Mouse (Mus musculus) left cerebral cortex, adult 8-10 months (tissue): ENCODE measurements around the gene Cfap161. TPM values are rescaled to one million over a fixed set of nuclear protein-coding genes. Genes with fewer than 3 reads are reported as not detected.

Source experiments
- DNase-seq, 2 experiments: peaks; one replicate each; pipeline ENCODE4 v3.0.0; 2022; ENCODE audit warnings: low spot score in 2 of 2
- total RNA-seq, 4 experiments: library from RNA; stranded (reverse); gene quantifications; 2 replicates each; pipeline ENCODE4 v1.2.4; 2022

Gene Cfap161
- total RNA-seq, 4 experiments from 2014 or later: 0.66 to 1.9 (median 1.4) TPM

GRCm38 (mm10) chr7:83742026-83742425 is 52.7 kb downstream of the Cfap161 start:
- no peak for DNase-seq

GRCm38 (mm10) chr7:83739680-83740310 is 54.9 kb downstream of the Cfap161 start:
- no peak for DNase-seq

GRCm38 (mm10) chr7:83738623-83739462 is 55.8 kb downstream of the Cfap161 start:
- no peak for DNase-seq

- no peak for DNase-seq
Measured at GRCm38 (mm10) chr7:83737914-83738490, 56.7 kb downstream of the Cfap161 start.

DNA sequence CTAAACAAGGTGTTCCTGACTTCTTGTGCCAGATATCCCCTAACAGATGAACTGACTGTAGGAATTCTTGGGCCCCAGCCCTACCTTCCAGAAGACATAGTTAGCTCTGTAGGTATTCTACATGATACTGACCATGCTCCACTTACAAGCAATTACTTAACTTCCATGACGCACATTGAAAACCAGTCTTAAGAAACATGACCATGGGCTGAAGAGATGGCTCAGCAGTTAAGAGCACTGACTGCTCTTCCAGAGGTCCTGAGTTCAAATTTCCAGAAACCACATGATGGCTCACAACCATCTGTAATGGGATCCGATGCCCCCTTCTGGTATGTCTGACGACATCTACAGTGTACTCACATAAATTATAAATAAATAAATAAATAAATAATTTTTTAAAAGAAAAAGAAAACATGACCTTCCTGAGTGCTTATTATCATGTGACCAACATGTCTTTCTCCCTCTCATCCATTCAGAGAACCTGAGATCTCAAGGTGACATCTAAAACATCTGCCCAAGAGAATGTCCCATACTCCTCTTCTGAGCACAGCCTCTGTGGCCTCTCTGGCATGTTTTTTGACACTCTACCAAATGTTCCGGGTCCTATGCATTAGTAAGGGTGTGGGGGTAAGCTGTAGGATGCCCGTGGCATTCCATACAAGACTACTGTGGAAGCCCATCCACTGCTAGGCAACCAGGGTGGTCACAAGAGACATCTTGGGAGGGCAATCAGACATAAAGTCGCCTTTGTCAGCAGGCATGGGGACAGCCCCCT is 58.2 kb downstream of the Cfap161 start:
- DNase-seq: no peak

DNA sequence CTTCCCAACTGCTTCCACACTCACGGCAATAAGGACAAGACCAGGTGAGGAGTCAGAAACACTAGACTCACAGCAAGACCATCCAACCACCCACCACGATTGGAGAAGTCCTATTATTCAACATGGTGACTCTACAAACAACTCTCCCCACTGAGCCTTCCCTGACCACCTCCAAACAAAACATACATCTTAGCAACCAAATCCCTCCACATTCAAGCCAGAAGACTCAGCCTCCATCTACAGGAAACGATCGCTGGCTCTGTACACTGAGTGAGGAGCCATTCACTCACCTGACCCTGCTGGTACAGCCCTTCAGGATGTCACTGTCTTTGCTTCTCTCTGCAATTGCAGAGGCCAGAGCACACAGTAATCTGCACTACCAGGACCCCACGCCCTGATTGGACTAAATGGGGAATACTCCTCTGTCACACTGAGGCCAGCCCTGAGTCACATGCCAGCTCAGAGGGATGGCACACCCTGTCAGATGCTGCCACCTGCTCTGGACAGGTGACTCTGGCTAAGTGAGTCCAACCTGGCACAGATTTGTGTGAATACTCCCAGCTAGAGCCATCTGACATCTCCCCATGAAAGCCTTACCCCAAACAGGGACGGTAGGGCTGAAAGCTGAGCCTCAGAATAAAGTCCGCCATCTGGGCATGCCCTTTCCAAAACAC is 59.4 kb downstream of the Cfap161 start:
- no peak for DNase-seq

DNA sequence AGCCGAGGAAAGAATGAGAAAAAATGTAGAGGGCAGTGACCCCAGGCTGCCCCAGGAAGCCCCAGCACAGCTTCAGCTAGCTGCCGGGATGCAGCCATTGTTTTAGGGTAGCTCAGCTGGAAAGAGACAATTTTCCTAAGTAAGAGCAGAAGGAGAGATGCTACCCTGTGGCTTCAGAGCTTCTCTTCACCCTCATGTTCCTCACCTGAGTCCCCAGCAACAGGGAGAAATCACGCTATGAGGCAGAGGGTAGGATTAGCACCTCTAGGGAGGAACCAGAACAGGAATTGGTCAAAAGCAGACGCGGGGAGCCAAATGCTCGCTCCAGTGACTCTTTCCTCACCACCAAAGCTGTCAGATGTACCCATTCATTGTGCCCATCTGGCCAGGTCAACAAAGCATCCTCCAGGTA is 60.0 kb downstream of the Cfap161 start:
- DNase-seq: no peak

- DNase-seq: no peak
Measured at GRCm38 (mm10) chr7:83734246-83734645, 60.4 kb downstream of the Cfap161 start.

- no peak for DNase-seq
Measured at GRCm38 (mm10) chr7:83732781-83733180, 61.9 kb downstream of the Cfap161 start.

- DNase-seq: no peak
Measured at GRCm38 (mm10) chr7:83731961-83732666, 62.6 kb downstream of the Cfap161 start.

GRCm38 (mm10) chr7:83731297-83731696 is 63.4 kb downstream of the Cfap161 start:
- no peak for DNase-seq

GRCm38 (mm10) chr7:83726936-83727632 is 67.6 kb downstream of the Cfap161 start:
- no peak for DNase-seq

DNA sequence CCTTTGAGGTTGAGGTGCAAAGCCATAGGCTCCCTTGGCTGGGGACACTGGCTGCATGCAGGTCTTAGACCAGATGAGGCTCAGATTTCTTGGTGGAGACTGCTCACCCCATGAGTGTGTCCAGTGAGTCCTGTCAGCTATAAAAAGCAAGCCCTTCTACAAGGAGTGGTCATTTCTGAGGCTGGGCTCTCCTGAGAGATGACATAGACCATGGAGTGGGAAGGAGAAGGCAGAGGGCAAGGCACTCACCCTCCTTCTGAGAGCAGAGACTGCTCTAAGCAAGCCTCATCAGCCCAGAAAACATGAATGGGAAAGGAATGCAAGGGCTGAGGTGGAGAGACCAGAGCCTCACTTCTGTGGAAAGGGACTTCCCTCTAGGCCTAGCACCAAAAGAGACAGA is 68.9 kb downstream of the Cfap161 start:
- DNase-seq: no peak

DNA sequence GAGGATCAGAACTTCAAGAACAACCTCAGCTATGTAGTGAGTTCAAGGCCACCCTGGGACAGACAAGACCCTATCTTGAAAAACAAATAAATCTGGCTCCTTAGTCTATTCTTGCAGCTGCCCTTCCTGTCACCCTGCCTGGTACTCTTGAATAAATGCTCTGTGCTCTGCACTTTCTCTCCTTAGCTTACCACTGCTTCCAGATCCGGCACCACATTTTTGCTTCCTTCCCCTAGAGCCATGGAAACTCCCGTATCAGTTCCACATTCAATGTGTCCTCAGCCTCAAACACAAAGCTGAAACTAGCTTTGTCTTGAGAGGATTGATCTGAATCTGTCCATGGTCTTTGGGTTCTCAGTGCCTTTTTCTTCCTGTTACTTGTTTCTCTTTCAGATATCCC is 70.1 kb downstream of the Cfap161 start:
- no peak for DNase-seq

Other genes starting within 250 kb of the Cfap161 start
- under 1 TPM; 0.17 to 0.67 (median 0.28) TPM for gene Tmc3, start 210.0 kb downstream of the Cfap161 start, total RNA-seq
- 10 to 100 TPM in 3 of 4 experiments, 1 to 10 TPM in 1; 9.2 to 12.9 (median 10.7) TPM for gene Stard5, start 162.9 kb downstream of the Cfap161 start, total RNA-seq
- 1 to 10 TPM; 2.3 to 4.0 (median 2.8) TPM for gene Il16, start 49.2 kb downstream of the Cfap161 start, total RNA-seq
- 10 to 100 TPM; 22.3 to 26.4 (median 24.2) TPM for gene Tlnrd1, start 89.4 kb upstream of the Cfap161 start, total RNA-seq
- gene Mesd, start 89.6 kb upstream of the Cfap161 start, total RNA-seq: 10 to 100 TPM; 61.7 to 70.5 (median 69.1) TPM